Mouse (Mus musculus): ENCODE data around the gene Cog8. TPM values are rescaled to one million over a fixed set of nuclear protein-coding genes. Genes with fewer than 3 reads are reported as not detected.
"Not testable (repeated sequence)": the region's sequence is repeated elsewhere in the genome, so short reads cannot be mapped to it uniquely, and the experiment has no call there.

Cog8 gene
- polyA plus RNA-seq, 1 experiment from 2014 or later = 39.3 TPM

DNA sequence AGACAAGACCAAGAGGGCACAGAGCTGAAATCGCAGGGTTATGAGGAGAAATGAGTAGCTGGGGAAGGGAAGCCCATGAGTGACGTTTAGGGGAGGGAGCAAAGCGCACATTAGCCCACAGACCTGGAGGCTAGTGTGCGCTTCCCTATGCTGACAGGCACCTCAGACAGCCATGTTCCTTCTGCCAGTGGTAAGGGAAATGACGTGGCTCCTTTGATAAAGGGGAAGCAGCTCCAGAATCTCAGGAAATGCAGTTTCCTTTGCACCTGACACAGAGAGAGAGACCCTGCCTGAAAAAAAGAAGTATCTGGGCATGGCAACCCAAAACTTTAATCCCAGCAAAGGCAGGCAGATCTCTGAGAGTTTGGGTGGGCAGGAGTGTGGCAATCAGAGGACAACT lies 26.4 kb downstream of the Cog8 start:
- Histone ChIP-seq H3K36me3 (ENCODE audit: control insufficient read depth, insufficient read depth) (no peaks in the 10 kb centered on the region), H3K27me3 (replicated peaks; ENCODE audit: control insufficient read depth, insufficient read depth, low read length) (no peaks in the 10 kb centered on the region), H3K9me3 (ENCODE audit: control insufficient read depth, low read length) (no peaks in the 10 kb centered on the region), H3K27ac (ENCODE audit: low read length) (no peak overlapping the region), H3K4me1 (replicated peaks; ENCODE audit: control insufficient read depth, insufficient read depth, low read length) (peaks cover 16% of the 10 kb centered on the region), H3K4me2 (ENCODE audit: low read length) (no peak overlapping the region), H3K4me3 (replicated peaks; ENCODE audit: low read length) (no peak overlapping the region), H3K9ac (replicated peaks; ENCODE audit: low read depth, low read length) (no peak overlapping the region)
- ATAC-seq = no peak
- 72% methylated on average over 5 of the region's 5 CpGs for WGBS

DNA sequence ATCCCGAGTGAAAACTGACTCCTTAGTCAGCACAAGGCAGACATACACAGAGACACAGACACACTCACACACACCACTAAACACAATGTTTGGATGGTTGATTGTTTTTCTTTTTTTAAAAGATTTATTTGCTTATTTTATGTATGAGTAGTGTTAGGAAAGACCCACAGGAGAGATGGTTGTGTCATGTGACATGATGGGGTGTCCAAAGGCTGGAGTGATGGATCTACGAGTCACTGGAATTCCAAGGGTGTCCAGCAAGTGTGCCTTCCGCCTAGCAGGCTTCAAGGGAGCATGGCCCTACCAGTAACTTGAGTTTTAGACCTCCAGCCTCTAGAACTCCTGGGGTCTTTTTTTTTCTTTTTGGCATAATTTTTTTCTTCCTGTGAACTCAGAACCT lies 27.2 kb downstream of the Cog8 start:
- WGBS = 89% methylated on average over 3 of the region's 3 CpGs
- Histone ChIP-seq H3K9me3 (ENCODE audit: control insufficient read depth, low read length) (no peaks in the 10 kb centered on the region), H3K4me2 (ENCODE audit: low read length) (no peak overlapping the region), H3K27ac (ENCODE audit: low read length) (no peak overlapping the region), H3K4me3 (replicated peaks; ENCODE audit: low read length) (no peak overlapping the region), H3K9ac (replicated peaks; ENCODE audit: low read depth, low read length) (no peak overlapping the region), H3K36me3 (ENCODE audit: control insufficient read depth, insufficient read depth) (no peaks in the 10 kb centered on the region), H3K4me1 (replicated peaks; ENCODE audit: control insufficient read depth, insufficient read depth, low read length) (peaks cover 16% of the 10 kb centered on the region), H3K27me3 (replicated peaks; ENCODE audit: control insufficient read depth, insufficient read depth, low read length) (no peaks in the 10 kb centered on the region)
- no peak for ATAC-seq

DNA sequence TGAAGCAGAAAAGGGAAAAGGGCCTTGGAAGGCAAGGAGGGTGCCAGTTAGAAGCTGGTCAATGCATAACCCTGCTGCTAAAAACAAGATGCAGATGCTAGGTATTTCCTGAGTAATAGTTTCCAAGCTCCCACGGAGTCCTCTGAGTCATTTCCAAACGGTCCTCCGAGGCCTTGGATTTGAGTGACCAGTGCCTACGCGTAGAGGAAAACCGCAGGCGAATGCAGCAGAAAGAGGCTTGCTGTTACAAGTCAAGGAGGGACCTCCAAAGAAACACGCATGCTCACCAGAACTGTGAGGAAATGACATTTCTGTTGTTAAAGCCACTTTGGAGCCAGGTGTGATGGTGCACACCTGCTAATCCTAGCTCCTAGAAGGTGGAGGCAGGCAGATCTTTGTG lies 33.0 kb downstream of the Cog8 start:
- WGBS = 93% methylated on average over 8 of the region's 8 CpGs

DNA sequence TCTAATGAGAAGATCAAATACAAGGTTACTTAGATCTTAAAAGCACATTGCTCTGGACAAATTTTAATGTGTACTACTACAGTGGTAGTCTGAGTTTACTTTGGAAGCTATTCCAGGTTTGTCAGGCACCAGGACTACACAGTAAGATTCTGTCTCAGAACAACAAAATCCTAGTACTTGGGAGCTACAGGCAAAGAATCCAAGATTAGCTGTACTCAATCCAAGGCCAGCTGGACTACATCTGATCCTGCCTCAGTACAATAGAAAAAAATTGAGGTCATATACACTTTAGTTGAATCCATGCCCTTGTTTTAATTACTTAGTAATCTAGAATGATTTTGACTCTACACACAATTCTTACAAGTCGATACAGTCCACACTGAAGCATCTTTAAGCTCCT lies 41.6 kb downstream of the Cog8 start:
- Histone ChIP-seq H3K36me3 (ENCODE audit: control insufficient read depth, insufficient read depth) (no peaks in the 10 kb centered on the region), H3K27me3 (replicated peaks; ENCODE audit: control insufficient read depth, insufficient read depth, low read length) (no peaks in the 10 kb centered on the region), H3K27ac (ENCODE audit: low read length) (no peak overlapping the region), H3K4me2 (ENCODE audit: low read length) (no peak overlapping the region), H3K4me1 (replicated peaks; ENCODE audit: control insufficient read depth, insufficient read depth, low read length) (no peaks in the 10 kb centered on the region), H3K9me3 (ENCODE audit: control insufficient read depth, low read length) (no peaks in the 10 kb centered on the region), H3K4me3 (replicated peaks; ENCODE audit: low read length) (no peak overlapping the region), H3K9ac (replicated peaks; ENCODE audit: low read depth, low read length) (no peak overlapping the region)
- no peak for ATAC-seq
- WGBS = 78% methylated on average over 1 of the region's 1 CpGs

More for the DNA sequence above, 33.0 kb downstream of the Cog8 start:
- Histone ChIP-seq H3K27me3 (replicated peaks; ENCODE audit: control insufficient read depth, insufficient read depth, low read length) (no peaks in the 10 kb centered on the region), H3K27ac (ENCODE audit: low read length) (no peak overlapping the region), H3K36me3 (ENCODE audit: control insufficient read depth, insufficient read depth) (no peaks in the 10 kb centered on the region), H3K4me2 (ENCODE audit: low read length) (no peak overlapping the region), H3K9ac (replicated peaks; ENCODE audit: low read depth, low read length) (no peak overlapping the region), H3K4me1 (replicated peaks; ENCODE audit: control insufficient read depth, insufficient read depth, low read length) (no peaks in the 10 kb centered on the region), H3K9me3 (ENCODE audit: control insufficient read depth, low read length) (no peaks in the 10 kb centered on the region), H3K4me3 (replicated peaks; ENCODE audit: low read length) (no peak overlapping the region)
- ATAC-seq = no peak

DNA sequence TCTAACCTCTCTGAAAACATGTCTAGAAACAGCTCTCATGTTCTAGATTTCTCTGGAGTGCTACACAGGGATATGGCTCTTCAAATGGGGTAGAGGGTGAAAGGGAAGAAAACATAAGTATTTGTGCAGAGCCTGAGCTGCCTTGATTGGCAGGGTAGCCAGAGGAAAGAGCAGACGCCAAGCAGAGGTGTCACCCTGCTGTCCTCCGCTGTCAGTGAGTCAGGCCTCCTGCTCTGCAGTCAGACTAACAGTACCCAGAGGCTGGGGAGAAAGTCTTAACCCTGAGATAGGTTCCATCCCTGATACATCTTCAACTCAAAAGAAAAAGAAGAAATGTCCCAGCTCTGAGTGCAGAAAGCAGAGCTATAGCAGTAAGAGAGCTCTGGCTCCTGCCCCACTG lies 43.8 kb downstream of the Cog8 start:
- no peak overlapping the region for H3K27ac ChIP-seq (ENCODE audit: low read length)
- 89% methylated on average over 2 of the region's 2 CpGs for WGBS
- H3K4me1 ChIP-seq (replicated peaks; ENCODE audit: control insufficient read depth, insufficient read depth, low read length) = no peaks in the 10 kb centered on the region
- no peak for ATAC-seq
- no peak overlapping the region for H3K4me2 ChIP-seq (ENCODE audit: low read length)
- H3K9me3 ChIP-seq (ENCODE audit: control insufficient read depth, low read length) = no peaks in the 10 kb centered on the region
- H3K9ac ChIP-seq (replicated peaks; ENCODE audit: low read depth, low read length) = no peak overlapping the region
- H3K27me3 ChIP-seq (replicated peaks; ENCODE audit: control insufficient read depth, insufficient read depth, low read length) = no peaks in the 10 kb centered on the region
- H3K36me3 ChIP-seq (ENCODE audit: control insufficient read depth, insufficient read depth) = no peaks in the 10 kb centered on the region
- H3K4me3 ChIP-seq (replicated peaks; ENCODE audit: low read length) = no peak overlapping the region

DNA sequence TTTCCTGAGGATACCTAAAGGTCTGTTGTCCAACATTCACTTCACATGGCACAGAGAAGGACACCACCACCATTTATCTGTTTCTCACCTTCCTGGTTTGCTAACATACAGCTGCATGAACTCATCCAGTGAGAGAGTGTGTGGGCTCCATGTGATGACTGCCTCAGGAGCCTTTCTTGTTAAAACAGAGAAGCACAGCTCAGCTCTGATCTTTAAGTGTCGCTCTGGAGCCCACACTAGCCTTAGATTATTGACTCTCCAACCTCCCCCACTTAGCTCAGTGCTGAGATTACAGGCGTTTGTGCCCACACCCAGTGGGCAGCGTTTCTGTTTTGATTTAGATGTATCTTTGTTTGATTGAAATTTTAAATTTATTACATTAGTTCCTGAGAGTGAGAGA lies 48.7 kb downstream of the Cog8 start:
- ATAC-seq = no peak
- Histone ChIP-seq H3K9me3 (ENCODE audit: control insufficient read depth, low read length) (no peaks in the 10 kb centered on the region), H3K4me1 (replicated peaks; ENCODE audit: control insufficient read depth, insufficient read depth, low read length) (no peaks in the 10 kb centered on the region), H3K4me2 (ENCODE audit: low read length) (no peak overlapping the region), H3K27me3 (replicated peaks; ENCODE audit: control insufficient read depth, insufficient read depth, low read length) (no peaks in the 10 kb centered on the region), H3K27ac (ENCODE audit: low read length) (no peak overlapping the region), H3K9ac (replicated peaks; ENCODE audit: low read depth, low read length) (no peak overlapping the region), H3K36me3 (ENCODE audit: control insufficient read depth, insufficient read depth) (no peaks in the 10 kb centered on the region), H3K4me3 (replicated peaks; ENCODE audit: low read length) (no peak overlapping the region)
- 88% methylated on average over 3 of the region's 3 CpGs for WGBS

DNA sequence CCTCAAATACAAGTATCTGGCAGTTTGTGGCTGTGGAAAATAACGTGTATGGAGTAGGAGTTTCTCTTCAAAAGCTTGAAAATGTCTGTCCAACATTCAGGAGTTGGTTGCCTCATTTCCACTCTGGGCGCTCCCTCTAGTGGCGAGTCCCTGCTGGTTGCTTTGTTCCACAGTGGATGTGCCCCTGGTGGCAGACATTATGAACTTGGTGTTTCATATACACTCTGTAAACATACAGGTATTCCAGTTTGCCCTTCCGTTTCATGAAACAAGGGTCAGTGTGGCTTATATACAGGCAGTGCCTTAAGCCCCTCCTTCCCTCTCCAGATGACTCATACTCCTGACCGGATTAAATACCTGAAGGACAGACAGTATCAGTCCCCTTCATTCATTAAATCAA lies 54.0 kb downstream of the Cog8 start:
- no peak overlapping the region for H3K9ac ChIP-seq (replicated peaks; ENCODE audit: low read depth, low read length)
- H3K36me3 ChIP-seq (ENCODE audit: control insufficient read depth, insufficient read depth) = no peaks in the 10 kb centered on the region
- no peak overlapping the region for H3K27ac ChIP-seq (ENCODE audit: low read length)
- H3K4me3 ChIP-seq (replicated peaks; ENCODE audit: low read length) = no peak overlapping the region
- H3K4me2 ChIP-seq (ENCODE audit: low read length) = no peak overlapping the region
- peaks cover 3% of the 10 kb centered on the region; the same call in 1 of the 2 replicates for H3K4me1 ChIP-seq (replicated peaks; ENCODE audit: control insufficient read depth, insufficient read depth, low read length)
- peak; percentile 72 for ATAC-seq
- WGBS = 37% methylated on average over 5 of the region's 5 CpGs
- no peaks in the 10 kb centered on the region for H3K27me3 ChIP-seq (replicated peaks; ENCODE audit: control insufficient read depth, insufficient read depth, low read length)
- H3K9me3 ChIP-seq (ENCODE audit: control insufficient read depth, low read length) = no peaks in the 10 kb centered on the region

DNA sequence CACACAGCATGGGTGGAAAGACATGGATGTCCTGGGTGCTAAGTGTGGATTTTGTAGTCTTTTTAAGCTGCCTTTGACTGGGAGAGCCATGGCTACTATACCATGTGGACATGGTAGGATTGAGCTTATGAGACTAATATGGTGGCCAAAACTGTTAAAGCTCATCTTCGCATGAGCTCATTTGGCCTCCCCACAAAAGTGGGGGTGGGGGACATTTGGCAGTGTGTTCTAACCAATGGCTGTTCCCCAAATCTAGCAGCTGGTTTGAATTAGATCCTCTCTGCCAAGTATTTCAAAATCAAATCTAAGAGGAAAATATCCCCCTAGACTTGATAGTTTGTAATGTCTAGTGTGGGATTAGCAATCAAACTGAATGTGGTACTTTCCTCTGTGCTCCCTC lies 57.4 kb downstream of the Cog8 start:
- Histone ChIP-seq H3K36me3 (ENCODE audit: control insufficient read depth, insufficient read depth) (no peaks in the 10 kb centered on the region), H3K4me1 (replicated peaks; ENCODE audit: control insufficient read depth, insufficient read depth, low read length) (peaks cover 3% of the 10 kb centered on the region; the same call in 1 of the 2 replicates), H3K4me3 (replicated peaks; ENCODE audit: low read length) (no peak overlapping the region), H3K4me2 (ENCODE audit: low read length) (no peak overlapping the region), H3K27ac (ENCODE audit: low read length) (no peak overlapping the region), H3K9me3 (ENCODE audit: control insufficient read depth, low read length) (no peaks in the 10 kb centered on the region), H3K27me3 (replicated peaks; ENCODE audit: control insufficient read depth, insufficient read depth, low read length) (no peaks in the 10 kb centered on the region), H3K9ac (replicated peaks; ENCODE audit: low read depth, low read length) (no peak overlapping the region)
- 63% methylated on average over 1 of the region's 1 CpGs for WGBS
- no peak for ATAC-seq

DNA sequence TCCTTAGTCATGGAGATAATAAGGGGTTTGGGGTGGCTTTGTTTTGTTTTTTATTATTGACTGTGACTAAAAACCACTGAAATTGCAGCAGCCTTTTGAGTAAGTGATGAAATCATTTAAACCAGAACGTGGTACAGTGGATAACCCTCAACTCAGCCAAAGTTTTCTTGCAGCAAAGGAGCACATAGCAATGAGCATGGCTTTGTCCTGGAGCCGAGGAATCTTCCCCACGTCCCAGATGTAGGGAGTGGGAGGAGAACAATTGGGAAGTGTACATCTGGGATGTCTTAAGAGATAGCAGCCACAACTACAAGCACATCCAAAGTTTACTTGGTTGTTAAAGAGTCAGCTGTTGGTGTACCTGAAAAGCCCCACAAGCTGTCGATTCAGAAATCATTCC lies 59.1 kb downstream of the Cog8 start:
- Histone ChIP-seq H3K9me3 (ENCODE audit: control insufficient read depth, low read length) (no peaks in the 10 kb centered on the region), H3K4me2 (ENCODE audit: low read length) (no peak overlapping the region), H3K27me3 (replicated peaks; ENCODE audit: control insufficient read depth, insufficient read depth, low read length) (no peaks in the 10 kb centered on the region), H3K27ac (ENCODE audit: low read length) (no peak overlapping the region), H3K4me1 (replicated peaks; ENCODE audit: control insufficient read depth, insufficient read depth, low read length) (peaks cover 3% of the 10 kb centered on the region; the same call in 1 of the 2 replicates), H3K4me3 (replicated peaks; ENCODE audit: low read length) (no peak overlapping the region), H3K9ac (replicated peaks; ENCODE audit: low read depth, low read length) (no peak overlapping the region), H3K36me3 (ENCODE audit: control insufficient read depth, insufficient read depth) (no peaks in the 10 kb centered on the region)
- 82% methylated on average over 4 of the region's 4 CpGs for WGBS
- ATAC-seq = no peak

DNA sequence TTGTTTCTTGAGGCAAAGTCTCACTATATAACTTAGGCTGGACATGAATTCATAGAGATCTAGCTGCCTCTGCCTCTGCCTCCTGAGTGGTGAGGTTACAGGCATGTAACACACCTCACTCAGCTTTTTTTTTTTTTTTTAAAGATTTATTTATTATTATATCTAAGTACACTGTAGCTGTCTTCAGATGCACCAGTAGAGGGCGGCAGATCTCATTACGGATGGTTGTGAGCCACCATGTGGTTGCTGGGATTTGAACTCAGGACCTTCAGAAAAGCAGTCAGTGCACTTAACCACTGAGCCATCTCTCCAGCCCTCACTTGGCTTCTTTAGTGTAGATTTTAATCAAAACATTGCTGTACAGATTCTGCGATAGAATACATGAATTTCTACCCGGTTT lies 60.1 kb downstream of the Cog8 start:
- not testable (repeated sequence) for H3K4me2 ChIP-seq (ENCODE audit: low read length); ATAC-seq; H3K27ac ChIP-seq (ENCODE audit: low read length); H3K36me3 ChIP-seq (ENCODE audit: control insufficient read depth, insufficient read depth); H3K4me3 ChIP-seq (replicated peaks; ENCODE audit: low read length); H3K9me3 ChIP-seq (ENCODE audit: control insufficient read depth, low read length); H3K27me3 ChIP-seq (replicated peaks; ENCODE audit: control insufficient read depth, insufficient read depth, low read length); H3K4me1 ChIP-seq (replicated peaks; ENCODE audit: control insufficient read depth, insufficient read depth, low read length); H3K9ac ChIP-seq (replicated peaks; ENCODE audit: low read depth, low read length)
- 91% methylated on average over 4 of the region's 4 CpGs for WGBS

Data from forebrain, embryonic 16.5 days (tissue).